Mouse (Mus musculus) hindbrain, postnatal 0 days (tissue): Measurements from ENCODE around the gene Dapk2. TPM values are rescaled to one million over a fixed set of nuclear protein-coding genes. Genes with fewer than 3 reads are reported as not detected.

ENCODE experiments used
- ATAC-seq: fragments of 200-750 bp; cut with Nextera tagmentation; 2 replicates; pipeline ENCODE4 v1.8.0; 2017; ENCODE audit warnings: mild to moderate bottlenecking, moderate TSS enrichment, moderate library complexity
- DNase-seq: peaks from one replicate; pipeline ENCODE4 v3.0.0-alpha.2; 2015; ENCODE audit warnings: low spot score
- H3K27ac ChIP-seq: fragments of 300-500 bp; sonication (generic); 2 replicates; pipeline ENCODE4 v1.5.1; 2014; ENCODE audit warnings: mild to moderate bottlenecking
- H3K27me3 ChIP-seq: fragments of 300-500 bp; sonication (generic); 2 replicates; pipeline ENCODE4 v1.6.1; 2014; ENCODE audit warnings: low read length, mixed read lengths; ENCODE audit not compliant: insufficient read depth
- H3K36me3 ChIP-seq: fragments of 300-500 bp; sonication (generic); 2 replicates; pipeline ENCODE4 v1.6.1; 2014; ENCODE audit warnings: low read length, mixed read lengths; ENCODE audit not compliant: insufficient read depth
- H3K4me1 ChIP-seq: fragments of 300-500 bp; sonication (generic); 2 replicates; pipeline ENCODE4 v1.6.1; 2014; ENCODE audit warnings: antibody characterized with exemption, low read length, mixed read lengths; ENCODE audit not compliant: insufficient read depth
- H3K4me2 ChIP-seq: fragments of 300-500 bp; sonication (generic); 2 replicates; pipeline ENCODE4 v1.6.1; 2014; ENCODE audit warnings: low read depth, mild to moderate bottlenecking, low read length, moderate library complexity, mixed read lengths
- H3K4me3 ChIP-seq: fragments of 300-500 bp; sonication (generic); 2 replicates; pipeline ENCODE4 v1.5.1; 2014; ENCODE audit warnings: low read length
- H3K9ac ChIP-seq: fragments of 300-500 bp; sonication (generic); replicated peaks from 2 replicates; pipeline ENCODE4 v1.6.1; 2014; ENCODE audit warnings: mild to moderate bottlenecking, low read length, moderate library complexity, mixed read lengths
- H3K9me3 ChIP-seq: fragments of 300-500 bp; sonication (generic); 2 replicates; pipeline ENCODE4 v1.6.1; 2016; ENCODE audit warnings: low read length, mixed read lengths
- CTCF ChIP-seq: IDR thresholded peaks from 2 replicates; pipeline ENCODE4 v1.5.1; 2016; ENCODE audit warnings: antibody characterized with exemption, control low read depth, low read depth
- WGBS: fragments of 180-500 bp; shearing (Covaris S2); extraction: QIAGEN DNeasy Blood & Tissue Kit; methylation state at CpG from one replicate; pipeline ENCODE4 v1.1.7; 2014; 5-methylcytosine and 5-hydroxymethylcytosine counted together
- polyA plus RNA-seq: library from polyadenylated mRNA; unstranded; fragments of >200 nt; fragmentation: Nextera tagmentation; extraction: Ambion mirVana; gene quantifications from 2 replicates; pipeline ENCODE4 v1.2.1, GENCODE M21; 2015
- total RNA-seq: library from RNA; depleted of rRNA; stranded (reverse); fragments of >200 nt; gene quantifications from 2 replicates; pipeline ENCODE4 v1.2.3, GENCODE M21; 2014

Gene Dapk2
- total and polyA plus RNA-seq, 2 experiments from 2014 or later = 0.21 to 0.55 TPM

DNA sequence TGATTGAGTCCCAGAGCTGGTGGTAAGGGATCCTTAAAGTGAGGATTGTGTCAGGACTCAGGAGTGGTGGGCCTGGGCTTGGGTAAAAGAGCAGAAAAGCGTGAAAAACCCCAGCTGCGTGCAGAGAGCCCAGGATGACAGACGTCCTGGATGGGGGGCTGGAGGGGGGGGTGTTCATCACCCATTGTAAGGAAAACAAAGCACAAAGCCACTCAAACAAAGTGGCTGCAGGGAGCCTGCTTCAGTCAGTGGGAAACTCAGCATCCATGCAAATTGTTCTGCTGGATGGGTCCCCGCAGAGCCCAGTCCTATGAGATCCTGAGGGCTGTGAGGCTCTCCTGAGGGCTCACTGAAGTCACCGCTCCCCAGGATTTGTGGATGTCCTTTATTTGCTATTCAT is 12.5 kb downstream of the Dapk2 start:
- Histone ChIP-seq H3K4me3 (no peak overlapping the region), H3K9me3 (no peaks in the 10 kb centered on the region), H3K27ac (no peak overlapping the region), H3K4me1 (no peaks in the 10 kb centered on the region), H3K4me2 (no peak overlapping the region), H3K9ac (no peak overlapping the region), H3K27me3 (no peaks in the 10 kb centered on the region), H3K36me3 (no peaks in the 10 kb centered on the region)
- ATAC-seq (no peak), DNase-seq (no peak)
- no peak for TF ChIP-seq CTCF
- WGBS = 24% methylated on average over 5 of the region's 5 CpGs

GRCm38 (mm10) chr9:66171275-66171921 is 13.4 kb downstream of the Dapk2 start:
- no peak overlapping the region for H3K9ac ChIP-seq
- ATAC-seq (no peak), DNase-seq (no peak)
- no peaks in the 10 kb centered on the region for H3K36me3 ChIP-seq
- no peaks in the 10 kb centered on the region for H3K9me3 ChIP-seq
- TF ChIP-seq CTCF = no peak
- no peak overlapping the region for H3K27ac ChIP-seq
- no peak overlapping the region for H3K4me2 ChIP-seq
- no peaks in the 10 kb centered on the region for H3K27me3 ChIP-seq
- H3K4me1 ChIP-seq = no peaks in the 10 kb centered on the region
- no peak overlapping the region for H3K4me3 ChIP-seq
- WGBS = 47% methylated on average over 12 of the region's 12 CpGs

- Histone ChIP-seq H3K27ac (no peak overlapping the region), H3K4me3 (no peak overlapping the region), H3K27me3 (no peaks in the 10 kb centered on the region), H3K36me3 (no peaks in the 10 kb centered on the region), H3K9me3 (no peaks in the 10 kb centered on the region), H3K4me2 (no peak overlapping the region), H3K4me1 (no peaks in the 10 kb centered on the region), H3K9ac (no peak overlapping the region)
- no peak for TF ChIP-seq CTCF
- ATAC-seq (no peak), DNase-seq (no peak)
- WGBS = 95% methylated on average over 5 of the region's 5 CpGs
Observed at GRCm38 (mm10) chr9:66173316-66173855, 15.4 kb downstream of the Dapk2 start.

DNA sequence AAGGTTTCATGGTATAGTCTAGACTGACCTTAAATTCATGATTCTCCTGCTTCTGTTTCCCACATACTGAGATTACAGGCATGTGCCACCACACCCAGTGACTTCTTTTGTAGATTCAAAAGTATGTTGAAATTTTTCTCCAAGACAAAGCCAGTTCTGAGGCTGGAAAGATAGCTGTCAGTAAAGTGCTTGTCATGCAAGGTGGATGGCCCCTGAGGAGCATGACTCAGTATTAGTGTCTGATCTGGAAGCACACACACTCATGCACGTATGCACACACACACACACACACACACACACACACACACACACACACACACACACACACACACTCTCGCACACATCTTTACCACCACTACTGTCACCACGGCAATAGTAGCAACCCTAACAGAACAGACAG is 17.0 kb downstream of the Dapk2 start:
- Histone ChIP-seq H3K9ac (no peak overlapping the region), H3K4me3 (no peak overlapping the region), H3K4me2 (no peak overlapping the region), H3K9me3 (no peaks in the 10 kb centered on the region), H3K27me3 (no peaks in the 10 kb centered on the region), H3K4me1 (no peaks in the 10 kb centered on the region), H3K27ac (no peak overlapping the region), H3K36me3 (no peaks in the 10 kb centered on the region)
- TF ChIP-seq CTCF = no peak
- 89% methylated on average over 3 of the region's 3 CpGs for WGBS
- ATAC-seq (no peak), DNase-seq (no peak)

DNA sequence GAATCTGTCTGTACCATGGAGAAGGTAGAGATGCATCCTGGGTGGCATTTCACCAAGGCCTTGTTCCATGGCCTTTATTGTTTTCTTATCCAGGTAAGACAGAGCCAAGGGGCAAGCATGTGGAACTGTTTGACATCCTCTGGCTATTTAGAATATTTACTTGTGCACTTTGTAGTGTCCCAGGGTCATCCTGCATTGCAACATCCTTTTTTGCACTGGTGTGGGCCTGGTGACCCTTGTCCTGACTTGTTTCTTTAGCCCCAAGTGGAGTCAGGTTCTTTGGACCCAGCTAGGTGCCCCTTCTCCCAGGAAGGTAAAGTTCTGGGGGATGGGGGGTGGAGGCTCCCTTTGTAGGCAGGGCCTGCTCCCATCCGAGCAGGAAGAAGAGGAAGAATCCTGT is 20.0 kb downstream of the Dapk2 start:
- H3K27ac ChIP-seq = no peak overlapping the region
- no peaks in the 10 kb centered on the region for H3K36me3 ChIP-seq
- H3K4me3 ChIP-seq = no peak overlapping the region
- no peak for ATAC-seq
- H3K27me3 ChIP-seq = no peaks in the 10 kb centered on the region
- DNase-seq = no peak
- no peak for TF ChIP-seq CTCF
- H3K4me2 ChIP-seq = no peak overlapping the region
- no peaks in the 10 kb centered on the region for H3K9me3 ChIP-seq
- no peak overlapping the region for H3K9ac ChIP-seq
- 24% methylated on average over 1 of the region's 1 CpGs for WGBS
- H3K4me1 ChIP-seq = no peaks in the 10 kb centered on the region

- ATAC-seq (no peak), DNase-seq (no peak)
- no peak overlapping the region for H3K9ac ChIP-seq
- H3K27ac ChIP-seq = no peak overlapping the region
- H3K4me3 ChIP-seq = no peak overlapping the region
- H3K4me2 ChIP-seq = no peak overlapping the region
- no peaks in the 10 kb centered on the region for H3K4me1 ChIP-seq
- 88% methylated on average over 6 of the region's 6 CpGs for WGBS
- no peaks in the 10 kb centered on the region for H3K36me3 ChIP-seq
- TF ChIP-seq CTCF = no peak
- H3K9me3 ChIP-seq = no peaks in the 10 kb centered on the region
- H3K27me3 ChIP-seq = no peaks in the 10 kb centered on the region
Observed at GRCm38 (mm10) chr9:66179795-66180194, 21.8 kb downstream of the Dapk2 start.

GRCm38 (mm10) chr9:66181126-66181825 is 23.3 kb downstream of the Dapk2 start:
- Histone ChIP-seq H3K4me3 (no peak overlapping the region), H3K4me1 (no peaks in the 10 kb centered on the region), H3K4me2 (no peak overlapping the region), H3K9ac (no peak overlapping the region), H3K36me3 (no peaks in the 10 kb centered on the region), H3K9me3 (no peaks in the 10 kb centered on the region), H3K27ac (no peak overlapping the region), H3K27me3 (no peaks in the 10 kb centered on the region)
- WGBS = 88% methylated on average over 4 of the region's 4 CpGs
- ATAC-seq (no peak), DNase-seq (no peak)
- TF ChIP-seq CTCF = no peak
